Mouse (Mus musculus): ENCODE measurements at regions not wholly inside any gene's neighbourhood (a gene's known extent, or its start where the extent isn't known, plus 50 kb on each side); places are given as distances from the start of the nearest gene placed in this dataset.
A peak's percentile ranks its signal among the peaks of the same experiment; 100 is the strongest.

DNA sequence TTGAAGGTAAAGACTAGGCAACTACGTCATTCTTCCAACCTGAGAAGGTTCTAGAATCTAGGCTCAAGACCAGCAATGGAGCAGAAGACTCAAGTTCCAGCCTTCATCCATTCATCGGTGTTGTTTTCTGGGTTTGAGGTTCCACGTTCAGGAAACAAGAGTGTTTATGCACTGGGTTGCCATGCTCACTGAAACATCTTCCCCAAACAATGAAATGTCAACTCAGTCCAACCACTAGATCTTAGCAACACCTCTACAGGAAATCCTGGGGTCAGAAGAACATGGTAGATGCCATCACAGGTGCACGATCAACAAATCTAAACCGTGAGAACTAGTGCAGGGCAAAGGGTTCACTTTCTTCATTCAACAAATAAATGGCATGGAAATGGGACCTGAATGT is 304.8 kb upstream of the Klf3 start:
- 22% methylated on average over 5 of the region's 5 CpGs for WGBS

GRCm38 (mm10) chr5:64499131-64499530 is 304.1 kb upstream of the Klf3 start:
- no peak overlapping the region for H3K4me3 ChIP-seq (ENCODE audit: control insufficient read depth, insufficient read depth, low read length)
- H3K27ac ChIP-seq (ENCODE audit: control insufficient read depth, insufficient read depth, low read length): peak overlapping the region; percentile 14; the same call in 1 of the 2 replicates
- no peak for TF ChIP-seq CTCF (IDR thresholded peaks at IDR 0.05; ENCODE audit: borderline replicate concordance, control insufficient read depth, extremely low read depth, insufficient read depth, low read length, poor library complexity)
- no peak for TF ChIP-seq POLR2A (IDR thresholded peaks at IDR 0.05; ENCODE audit: control insufficient read depth, extremely low read depth, insufficient read depth, low read length, poor library complexity)
- WGBS: 73% methylated on average over 3 of the region's 3 CpGs
- H3K27me3 ChIP-seq (ENCODE audit: control insufficient read depth, insufficient read depth, low read length): no peaks in the 10 kb centered on the region
- H3K4me1 ChIP-seq (replicated peaks; ENCODE audit: control insufficient read depth, insufficient read depth, low read length): peaks cover 40% of the 10 kb centered on the region
- no peak for DNase-seq
- no peaks in the 10 kb centered on the region for H3K36me3 ChIP-seq (ENCODE audit: control insufficient read depth, insufficient read depth, low read length)

More for the DNA sequence above, 304.8 kb upstream of the Klf3 start:
- no peak overlapping the region for H3K4me3 ChIP-seq (ENCODE audit: control insufficient read depth, insufficient read depth, low read length)
- H3K27me3 ChIP-seq (ENCODE audit: control insufficient read depth, insufficient read depth, low read length): no peaks in the 10 kb centered on the region
- no peaks in the 10 kb centered on the region for H3K36me3 ChIP-seq (ENCODE audit: control insufficient read depth, insufficient read depth, low read length)
- H3K4me1 ChIP-seq (replicated peaks; ENCODE audit: control insufficient read depth, insufficient read depth, low read length): peaks cover 35% of the 10 kb centered on the region
- DNase-seq: peak; percentile 33
- TF ChIP-seq CTCF (IDR thresholded peaks at IDR 0.05; ENCODE audit: borderline replicate concordance, control insufficient read depth, extremely low read depth, insufficient read depth, low read length, poor library complexity) (no peak), POLR2A (IDR thresholded peaks at IDR 0.05; ENCODE audit: control insufficient read depth, extremely low read depth, insufficient read depth, low read length, poor library complexity) (no peak)
- peak overlapping the region; percentile 90 for H3K27ac ChIP-seq (ENCODE audit: control insufficient read depth, insufficient read depth, low read length)

- Histone ChIP-seq H3K27me3 (ENCODE audit: control insufficient read depth, insufficient read depth, low read length) (no peaks in the 10 kb centered on the region), H3K4me3 (ENCODE audit: control insufficient read depth, insufficient read depth, low read length) (no peak overlapping the region), H3K27ac (ENCODE audit: control insufficient read depth, insufficient read depth, low read length) (peak overlapping the region; percentile 12; the same call in 1 of the 2 replicates), H3K4me1 (replicated peaks; ENCODE audit: control insufficient read depth, insufficient read depth, low read length) (peaks cover 45% of the 10 kb centered on the region), H3K36me3 (ENCODE audit: control insufficient read depth, insufficient read depth, low read length) (no peaks in the 10 kb centered on the region)
- TF ChIP-seq POLR2A (IDR thresholded peaks at IDR 0.05; ENCODE audit: control insufficient read depth, extremely low read depth, insufficient read depth, low read length, poor library complexity): no peak
- TF ChIP-seq CTCF (IDR thresholded peaks at IDR 0.05; ENCODE audit: borderline replicate concordance, control insufficient read depth, extremely low read depth, insufficient read depth, low read length, poor library complexity): no peak
- 82% methylated on average over 8 of the region's 8 CpGs for WGBS
- DNase-seq: no peak
These were observed 302.8 kb upstream of the Klf3 start for GRCm38 (mm10) chr5:64500413-64500812.

DNA sequence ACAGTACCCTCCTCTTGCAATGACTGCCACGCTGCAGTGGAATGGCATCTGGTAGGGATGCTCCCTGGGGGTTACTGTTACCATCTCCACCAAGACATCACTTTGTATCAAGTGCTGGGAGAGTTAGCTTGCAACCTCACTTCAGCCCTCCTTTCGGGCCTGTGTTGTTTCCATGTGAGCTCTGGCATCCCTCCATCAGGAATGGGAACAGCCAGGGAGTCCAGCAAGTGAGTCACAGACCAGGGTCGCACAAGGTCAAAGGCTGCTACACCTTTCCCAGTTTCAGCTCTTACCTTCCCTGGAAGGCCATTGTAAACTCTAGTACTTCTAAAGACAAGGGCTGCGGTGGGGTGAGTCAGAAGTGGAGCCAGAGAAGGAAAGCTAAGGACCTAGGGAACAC is 302.3 kb upstream of the Klf3 start:
- H3K36me3 ChIP-seq (ENCODE audit: control insufficient read depth, insufficient read depth, low read length): no peaks in the 10 kb centered on the region
- H3K27ac ChIP-seq (ENCODE audit: control insufficient read depth, insufficient read depth, low read length): no peak overlapping the region
- H3K4me3 ChIP-seq (ENCODE audit: control insufficient read depth, insufficient read depth, low read length): no peak overlapping the region
- no peak for DNase-seq
- TF ChIP-seq POLR2A (IDR thresholded peaks at IDR 0.05; ENCODE audit: control insufficient read depth, extremely low read depth, insufficient read depth, low read length, poor library complexity): no peak
- TF ChIP-seq CTCF (IDR thresholded peaks at IDR 0.05; ENCODE audit: borderline replicate concordance, control insufficient read depth, extremely low read depth, insufficient read depth, low read length, poor library complexity): no peak
- WGBS: 94% methylated on average over 4 of the region's 4 CpGs
- H3K27me3 ChIP-seq (ENCODE audit: control insufficient read depth, insufficient read depth, low read length): no peaks in the 10 kb centered on the region
- peaks cover 44% of the 10 kb centered on the region for H3K4me1 ChIP-seq (replicated peaks; ENCODE audit: control insufficient read depth, insufficient read depth, low read length)

DNA sequence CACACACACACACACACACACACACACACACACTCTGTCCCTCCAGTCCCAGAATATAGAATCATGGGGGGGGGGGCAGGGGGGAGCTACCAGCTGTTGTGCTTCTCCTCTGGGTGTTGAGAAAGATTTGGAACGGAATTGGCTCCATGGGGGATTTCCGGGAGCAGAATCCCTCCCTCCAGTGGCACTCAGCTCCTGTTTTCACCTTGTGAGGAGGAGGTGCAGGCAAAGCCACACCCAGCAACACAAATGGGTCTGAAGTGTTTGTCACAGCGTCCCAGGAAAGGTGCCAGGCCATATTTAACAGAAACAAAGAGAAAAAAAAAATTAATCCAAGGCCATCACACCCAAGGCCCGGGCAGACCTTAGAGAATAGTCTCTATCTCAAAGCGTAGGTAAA is 301.4 kb upstream of the Klf3 start:
- peaks cover 42% of the 10 kb centered on the region for H3K4me1 ChIP-seq (replicated peaks; ENCODE audit: control insufficient read depth, insufficient read depth, low read length)
- WGBS: 92% methylated on average over 5 of the region's 5 CpGs

DNA sequence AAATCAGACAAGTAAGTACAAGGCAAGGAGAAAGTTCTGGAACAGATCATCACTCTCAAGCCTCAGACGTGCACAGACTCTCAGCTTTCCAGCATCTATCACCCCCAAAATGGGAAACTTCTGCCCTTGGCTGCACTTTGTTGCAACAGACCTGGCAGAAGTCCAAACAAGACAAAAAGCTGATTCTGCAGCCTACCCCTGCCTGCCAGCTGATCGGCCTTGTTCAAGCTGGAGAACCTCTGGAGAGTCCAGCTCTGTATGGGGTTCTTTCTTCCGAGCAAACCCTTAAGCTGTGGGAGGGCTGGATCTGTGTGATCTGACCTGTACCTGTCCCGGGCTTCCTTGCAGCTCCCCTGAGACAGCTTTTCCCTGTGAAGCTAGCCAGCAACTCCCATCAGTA is 299.7 kb upstream of the Klf3 start:
- H3K4me3 ChIP-seq (ENCODE audit: control insufficient read depth, insufficient read depth, low read length): no peak overlapping the region
- TF ChIP-seq CTCF (IDR thresholded peaks at IDR 0.05; ENCODE audit: borderline replicate concordance, control insufficient read depth, extremely low read depth, insufficient read depth, low read length, poor library complexity): no peak
- TF ChIP-seq POLR2A (IDR thresholded peaks at IDR 0.05; ENCODE audit: control insufficient read depth, extremely low read depth, insufficient read depth, low read length, poor library complexity): no peak
- H3K27ac ChIP-seq (ENCODE audit: control insufficient read depth, insufficient read depth, low read length): 0 out of 2 replicates have a peak overlapping the region, but pooled peaks have one; percentile 13
- no peaks in the 10 kb centered on the region for H3K27me3 ChIP-seq (ENCODE audit: control insufficient read depth, insufficient read depth, low read length)
- DNase-seq: no peak
- H3K4me1 ChIP-seq (replicated peaks; ENCODE audit: control insufficient read depth, insufficient read depth, low read length): peaks cover 37% of the 10 kb centered on the region
- H3K36me3 ChIP-seq (ENCODE audit: control insufficient read depth, insufficient read depth, low read length): no peaks in the 10 kb centered on the region
- WGBS: 78% methylated on average over 4 of the region's 4 CpGs

More for the DNA sequence above, 301.4 kb upstream of the Klf3 start:
- H3K36me3 ChIP-seq (ENCODE audit: control insufficient read depth, insufficient read depth, low read length): no peaks in the 10 kb centered on the region
- no peak overlapping the region for H3K4me3 ChIP-seq (ENCODE audit: control insufficient read depth, insufficient read depth, low read length)
- TF ChIP-seq POLR2A (IDR thresholded peaks at IDR 0.05; ENCODE audit: control insufficient read depth, extremely low read depth, insufficient read depth, low read length, poor library complexity): no peak
- no peak for TF ChIP-seq CTCF (IDR thresholded peaks at IDR 0.05; ENCODE audit: borderline replicate concordance, control insufficient read depth, extremely low read depth, insufficient read depth, low read length, poor library complexity)
- no peaks in the 10 kb centered on the region for H3K27me3 ChIP-seq (ENCODE audit: control insufficient read depth, insufficient read depth, low read length)
- DNase-seq: no peak
- H3K27ac ChIP-seq (ENCODE audit: control insufficient read depth, insufficient read depth, low read length): no peak overlapping the region

- Histone ChIP-seq H3K27me3 (ENCODE audit: control insufficient read depth, insufficient read depth, low read length) (no peaks in the 10 kb centered on the region), H3K4me1 (replicated peaks; ENCODE audit: control insufficient read depth, insufficient read depth, low read length) (peaks cover 39% of the 10 kb centered on the region), H3K4me3 (ENCODE audit: control insufficient read depth, insufficient read depth, low read length) (no peak overlapping the region), H3K36me3 (ENCODE audit: control insufficient read depth, insufficient read depth, low read length) (no peaks in the 10 kb centered on the region), H3K27ac (ENCODE audit: control insufficient read depth, insufficient read depth, low read length) (peak overlapping the region; percentile 92; the same call in 1 of the 2 replicates)
- DNase-seq: no peak
- TF ChIP-seq POLR2A (IDR thresholded peaks at IDR 0.05; ENCODE audit: control insufficient read depth, extremely low read depth, insufficient read depth, low read length, poor library complexity): no peak
- no peak for TF ChIP-seq CTCF (IDR thresholded peaks at IDR 0.05; ENCODE audit: borderline replicate concordance, control insufficient read depth, extremely low read depth, insufficient read depth, low read length, poor library complexity)
- 81% methylated on average over 6 of the region's 6 CpGs for WGBS
These were observed 298.7 kb upstream of the Klf3 start for GRCm38 (mm10) chr5:64504507-64504906.

Data from thymus, adult 2 months (tissue).